Mouse (Mus musculus): ENCODE results near the gene Kcnn1. TPM values are rescaled to one million over a fixed set of nuclear protein-coding genes. Genes with fewer than 3 reads are reported as not detected.
A peak's percentile ranks its signal among the peaks of the same experiment; 100 is the strongest.

The Kcnn1 gene
- total RNA-seq, 2 experiments from 2014 or later = 2.2 to 2.8 TPM

DNA sequence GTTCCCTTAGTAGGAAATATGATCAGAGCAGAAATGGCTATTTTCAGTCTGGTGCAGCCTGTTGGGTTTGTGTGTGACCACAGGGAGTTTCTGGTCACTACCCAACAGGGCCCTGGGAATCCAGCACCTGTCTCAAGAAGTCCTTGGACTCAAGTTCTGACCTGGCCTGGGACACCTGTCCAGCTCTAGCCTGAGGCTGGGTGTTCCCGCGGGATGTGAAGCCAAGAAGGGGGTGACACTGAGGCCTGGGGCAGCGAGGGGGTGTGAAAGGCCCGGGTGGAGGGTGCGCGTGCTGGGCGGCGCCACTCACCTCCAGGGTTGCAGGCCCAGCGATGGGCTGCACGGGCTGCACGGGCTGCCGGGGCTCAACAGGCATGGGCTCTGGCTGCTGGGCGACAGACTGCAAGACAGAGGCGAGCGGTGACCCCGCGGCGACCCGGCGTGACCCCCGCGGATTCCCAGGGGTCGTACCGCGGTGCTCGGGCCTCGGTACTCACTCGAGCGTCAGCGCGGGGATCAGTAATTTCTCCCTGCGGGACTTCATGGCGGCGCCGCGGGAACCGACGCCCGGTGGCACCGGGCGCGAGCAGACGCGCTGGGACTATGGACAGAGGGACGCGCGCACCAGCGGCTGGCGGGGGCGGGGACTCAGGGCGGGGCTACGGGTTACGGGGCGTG, 66.5 kb downstream of the Kcnn1 start:
- DNase-seq (ENCODE audit: low spot score in 2 of 2) = peak in 1 of 2 experiments; percentile 75

GRCm38 (mm10) chr8:70795370-70795769, 67.7 kb downstream of the Kcnn1 start:
- no peak for DNase-seq (ENCODE audit: low spot score in 2 of 2)

DNA sequence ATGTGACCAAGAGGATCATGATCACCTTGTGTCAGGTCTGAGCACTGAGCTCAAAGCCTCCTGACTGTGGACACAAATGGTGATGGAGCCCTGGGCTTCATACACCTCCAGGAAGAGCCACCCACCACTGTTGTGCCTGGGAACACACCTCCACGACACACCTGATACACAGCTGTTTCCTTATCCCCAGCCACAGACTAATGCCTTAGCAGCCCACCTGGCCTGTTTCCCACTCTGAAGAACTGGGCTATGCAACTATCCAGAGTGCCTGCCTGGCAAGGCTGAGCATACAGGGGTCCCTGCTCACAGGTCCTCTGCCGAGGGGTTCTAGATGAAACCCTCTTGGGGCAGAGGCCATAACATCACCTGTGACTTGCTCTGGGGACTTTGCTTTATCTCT, 68.8 kb downstream of the Kcnn1 start:
- DNase-seq (ENCODE audit: low spot score in 2 of 2) = no peak

DNA sequence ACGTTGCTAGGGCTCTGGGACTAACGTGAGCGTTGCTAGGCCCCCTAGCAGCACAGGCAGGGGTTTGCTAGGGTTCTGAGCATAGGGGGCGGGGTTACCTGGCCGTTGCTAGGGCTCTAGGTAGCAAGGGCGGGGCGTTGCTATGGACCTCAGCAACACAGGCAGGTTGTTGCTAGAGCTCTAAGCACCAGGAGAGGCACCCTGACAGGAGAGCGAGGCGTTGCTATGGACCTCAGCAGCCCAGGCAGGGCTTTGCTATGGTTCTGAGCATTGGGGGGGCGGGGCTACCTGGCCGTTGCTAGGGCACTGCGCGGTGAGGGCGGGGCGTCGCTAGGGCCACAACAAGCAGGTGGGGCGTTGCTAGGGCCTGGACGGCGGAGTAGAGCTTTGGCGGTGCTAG, 70.4 kb downstream of the Kcnn1 start:
- DNase-seq (ENCODE audit: low spot score in 2 of 2) = no peak

Small RNA genes lying within 50 kb of the gene (microRNA-seq; reads per million reads assigned to microRNA genes)
- gene Mir7067 (ENCODE audit: borderline number of aligned reads in 2 of 2) = 0 to 0.61 reads per million in 2 experiments
- 1.8 to 3.3 reads per million in 2 experiments for gene Mir7240 (ENCODE audit: borderline number of aligned reads in 2 of 2)

Other genes starting within 250 kb of the Kcnn1 start
- 1 to 10 TPM; 1.4 to 3.0 TPM for gene Lrrc25, start 247.1 kb downstream of the Kcnn1 start, total RNA-seq (2021)
- gene Gdf15, start 230.8 kb downstream of the Kcnn1 start, total RNA-seq (2021) = 1 to 10 TPM; 2.2 to 6.4 TPM
- gene Pgpep1, start 202.9 kb downstream of the Kcnn1 start, total RNA-seq (2021) = 100 to 1,000 TPM; 101 to 153 TPM
- 10 to 100 TPM; 73.2 to 75.9 TPM for gene Lsm4, start 190.0 kb downstream of the Kcnn1 start, total RNA-seq (2021)
- gene Jund, start 164.3 kb downstream of the Kcnn1 start, total RNA-seq (2021) = 100 to 1,000 TPM; 228 to 252 TPM
- gene Iqcn, start 159.8 kb downstream of the Kcnn1 start, total RNA-seq (2021) = under 1 TPM in 1 of 2 experiments, not detected in 1; 0.10 TPM
- gene Gm3336, start 144.7 kb downstream of the Kcnn1 start, total RNA-seq (2021) = under 1 TPM in 1 of 2 experiments, not detected in 1; 0.53 TPM
- gene Pde4c, start 139.5 kb downstream of the Kcnn1 start, total RNA-seq (2021) = under 1 TPM; 0.42 to 0.86 TPM
- 10 to 100 TPM; 52.4 to 60.4 TPM for gene Rab3a, start 108.6 kb downstream of the Kcnn1 start, total RNA-seq (2021)
- gene Mpv17l2, start 102.3 kb downstream of the Kcnn1 start, total RNA-seq (2021) = 100 to 1,000 TPM in 1 of 2 experiments, 10 to 100 TPM in 1; 94.9 to 120 TPM
- 10 to 100 TPM; 30.5 to 36.5 TPM for gene Pik3r2, start 86.5 kb downstream of the Kcnn1 start, total RNA-seq (2021)
- gene Mast3, start 58.2 kb downstream of the Kcnn1 start, total RNA-seq (2021) = 10 to 100 TPM; 15.6 to 16.7 TPM
- gene Il12rb1, start 54.8 kb downstream of the Kcnn1 start, total RNA-seq (2021) = under 1 TPM; 0.66 to 0.77 TPM
- gene Arrdc2, start 23.5 kb downstream of the Kcnn1 start, total RNA-seq (2021) = 1 to 10 TPM; 8.3 to 8.7 TPM
- gene Ccdc124, start 10.7 kb upstream of the Kcnn1 start, total RNA-seq (2021) = 10 to 100 TPM; 58.9 to 59.3 TPM
- gene Slc5a5, start 29.5 kb upstream of the Kcnn1 start, total RNA-seq (2021) = not detected
- gene Rpl18a, start 34.2 kb upstream of the Kcnn1 start, total RNA-seq (2021) = 1,000 to 10,000 TPM; 1,253 to 1,401 TPM
- gene Map1s, start 42.7 kb upstream of the Kcnn1 start, total RNA-seq (2021) = 10 to 100 TPM; 34.3 to 39.5 TPM